Mouse (Mus musculus): ENCODE measurements at regions not wholly inside any gene's neighbourhood (a gene's known extent, or its start where the extent isn't known, plus 50 kb on each side); places are given as distances from the start of the nearest gene placed in this dataset.

- TF ChIP-seq GATA1 (IDR thresholded peaks at IDR 0.05; ENCODE audit: low read length) (no peak), TAL1 (IDR thresholded peaks at IDR 0.05; ENCODE audit: low read length) (no peak)
Measured at GRCm38 (mm10) chr13:80949133-80949697, 66.0 kb downstream of the Arrdc3 start.
